Mouse (Mus musculus) heart, postnatal 0 days (tissue): ENCODE data around the gene Tex29. TPM values are rescaled to one million over a fixed set of nuclear protein-coding genes. Genes with fewer than 3 reads are reported as not detected.

Source experiments
- ATAC-seq: fragments of 200-750 bp; cut with Nextera tagmentation; 2 replicates; pipeline ENCODE4 v1.8.0; 2017; ENCODE audit warnings: low read depth, moderate number of reproducible peaks, moderate library complexity; ENCODE audit not compliant: insufficient read depth
- DNase-seq: peaks from one replicate; pipeline ENCODE4 v3.0.0-alpha.2; 2016; ENCODE audit warnings: low spot score
- H3K27ac ChIP-seq: fragments of 300-500 bp; sonication (generic); 2 replicates; pipeline ENCODE4 v1.5.1; 2014; ENCODE audit warnings: low read depth, mild to moderate bottlenecking
- H3K27me3 ChIP-seq: fragments of 300-500 bp; sonication (generic); 2 replicates; pipeline ENCODE4 v1.6.1; 2014; ENCODE audit warnings: low read length, mixed read lengths; ENCODE audit not compliant: control insufficient read depth, insufficient read depth
- H3K36me3 ChIP-seq: fragments of 300-500 bp; sonication (generic); replicated peaks from 2 replicates; pipeline ENCODE4 v1.6.1; 2014; ENCODE audit warnings: low read length, mixed read lengths; ENCODE audit not compliant: control insufficient read depth, insufficient read depth
- H3K4me1 ChIP-seq: fragments of 300-500 bp; sonication (generic); 2 replicates; pipeline ENCODE4 v1.6.1; 2014; ENCODE audit warnings: antibody characterized with exemption; ENCODE audit not compliant: control insufficient read depth, insufficient read depth
- H3K4me2 ChIP-seq: fragments of 300-500 bp; sonication (generic); 2 replicates; pipeline ENCODE4 v1.6.1; 2014; ENCODE audit warnings: low read depth, mild to moderate bottlenecking, low read length, moderate library complexity
- H3K4me3 ChIP-seq: fragments of 300-500 bp; sonication (generic); 2 replicates; pipeline ENCODE4 v1.5.1; 2014; ENCODE audit warnings: low read depth, low read length
- H3K9ac ChIP-seq: fragments of 300-500 bp; sonication (generic); replicated peaks from 2 replicates; pipeline ENCODE4 v1.6.1; 2014; ENCODE audit warnings: low read depth, low read length, mixed read lengths
- H3K9me3 ChIP-seq: fragments of 300-500 bp; sonication (generic); replicated peaks from 2 replicates; pipeline ENCODE4 v1.6.1; 2016; ENCODE audit warnings: low read length; ENCODE audit not compliant: control insufficient read depth
- CTCF ChIP-seq: IDR thresholded peaks from 2 replicates; pipeline ENCODE4 v1.5.1; 2016; ENCODE audit warnings: antibody characterized with exemption, control low read depth, low read depth
- EP300 ChIP-seq: IDR thresholded peaks from 2 replicates; pipeline ENCODE4 v1.6.1; 2016; ENCODE audit warnings: antibody characterized with exemption, low read depth
- WGBS: fragments of 180-500 bp; shearing (Covaris S2); extraction: QIAGEN DNeasy Blood & Tissue Kit; methylation state at CpG from one replicate; pipeline ENCODE4 v1.1.7; 2014; 5-methylcytosine and 5-hydroxymethylcytosine counted together
- polyA plus RNA-seq: library from polyadenylated mRNA; unstranded; fragments of >200 nt; fragmentation: Nextera tagmentation; extraction: Ambion mirVana; gene quantifications from 2 replicates; pipeline ENCODE4 v1.2.1, GENCODE M21; 2015
- total RNA-seq: library from RNA; depleted of rRNA; stranded (reverse); fragments of >200 nt; gene quantifications from 2 replicates; pipeline ENCODE4 v1.2.3, GENCODE M21; 2014; ENCODE audit warnings: low replicate concordance; rRNA removed

The Tex29 gene
- total and polyA plus RNA-seq, 2 experiments from 2014 or later: 1.3 TPM; not detected in 1

GRCm38 (mm10) chr8:11896022-11896662 is 55.9 kb downstream of the Tex29 start:
- ATAC-seq: no peak

DNA sequence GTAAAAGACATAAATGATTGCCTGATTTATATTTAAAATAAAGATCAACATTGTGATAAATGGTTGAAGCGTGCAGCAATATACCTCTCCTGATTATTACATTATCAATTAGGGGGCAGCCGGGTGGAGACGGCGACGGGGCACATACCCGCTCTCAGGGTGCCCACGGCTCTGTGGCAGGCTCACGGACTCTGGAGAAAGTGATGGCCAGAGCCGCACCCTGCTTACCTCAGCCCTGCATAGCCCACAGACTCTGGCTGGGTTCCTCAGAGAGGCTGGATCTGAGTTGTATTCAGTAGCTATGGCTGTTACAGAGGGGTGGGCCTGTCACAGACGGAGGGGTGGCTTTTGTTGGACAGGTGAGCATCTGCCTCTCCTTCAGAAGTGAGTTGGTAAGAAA is 56.4 kb downstream of the Tex29 start:
- Histone ChIP-seq H3K4me3 (no peak overlapping the region), H3K4me1 (no peaks in the 10 kb centered on the region), H3K27ac (no peak overlapping the region), H3K36me3 (no peaks in the 10 kb centered on the region), H3K27me3 (0 out of 2 replicates have a peak, but pooled peaks cover 4% of the 10 kb centered on the region), H3K9ac (no peak overlapping the region), H3K9me3 (no peaks in the 10 kb centered on the region), H3K4me2 (no peak overlapping the region)
- DNase-seq: no peak
- WGBS: 90% methylated on average over 10 of the region's 10 CpGs
- ATAC-seq: no peak
- TF ChIP-seq EP300: no peak
- TF ChIP-seq CTCF: no peak

More at GRCm38 (mm10) chr8:11896022-11896662, 55.9 kb downstream of the Tex29 start:
- DNase-seq: no peak
- no peak for TF ChIP-seq EP300
- no peak for TF ChIP-seq CTCF
- Histone ChIP-seq H3K4me2 (no peak overlapping the region), H3K4me1 (no peaks in the 10 kb centered on the region), H3K9me3 (no peaks in the 10 kb centered on the region), H3K27me3 (0 out of 2 replicates have a peak, but pooled peaks cover 4% of the 10 kb centered on the region), H3K9ac (no peak overlapping the region), H3K4me3 (no peak overlapping the region), H3K36me3 (no peaks in the 10 kb centered on the region), H3K27ac (no peak overlapping the region)
- 87% methylated on average over 13 of the region's 13 CpGs for WGBS

DNA sequence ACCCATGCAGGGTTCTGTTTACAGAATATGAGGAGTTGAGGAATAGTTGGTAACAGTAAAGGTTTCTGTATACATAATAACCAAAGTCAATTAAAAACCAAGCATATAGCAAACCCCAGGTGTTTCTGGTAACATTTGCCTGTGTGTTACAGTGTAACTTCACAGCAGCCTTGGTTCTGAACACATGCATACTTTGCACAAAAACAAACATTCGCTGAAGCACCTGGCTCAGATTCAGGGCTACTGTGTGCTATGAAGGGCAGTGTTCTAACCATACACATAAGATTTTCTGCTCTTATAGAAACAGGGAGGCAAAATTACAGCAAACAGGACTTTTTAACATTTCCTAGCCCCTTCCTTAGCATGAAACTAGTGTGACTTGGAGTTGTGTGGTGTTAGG is 58.5 kb downstream of the Tex29 start:
- no peaks in the 10 kb centered on the region for H3K4me1 ChIP-seq
- 79% methylated on average over 1 of the region's 1 CpGs for WGBS
- no peak for ATAC-seq
- H3K27ac ChIP-seq: no peak overlapping the region
- H3K36me3 ChIP-seq: no peaks in the 10 kb centered on the region
- H3K9me3 ChIP-seq: no peaks in the 10 kb centered on the region
- H3K4me3 ChIP-seq: no peak overlapping the region
- H3K27me3 ChIP-seq: 0 out of 2 replicates have a peak, but pooled peaks cover 4% of the 10 kb centered on the region
- TF ChIP-seq EP300 (no peak), CTCF (no peak)
- no peak overlapping the region for H3K9ac ChIP-seq
- DNase-seq: no peak
- H3K4me2 ChIP-seq: no peak overlapping the region

Other genes with a start within 250 kb of the Tex29 start
- gene Ankrd10, start 204.7 kb upstream of the Tex29 start, total RNA-seq: 113 and 152 TPM in 2 replicates
- 52.2 and 54.9 TPM in 2 replicates for gene Ankrd10, start 204.7 kb upstream of the Tex29 start, polyA plus RNA-seq
- gene 1700016D06Rik, start 139.4 kb upstream of the Tex29 start, total RNA-seq: not detected in 2 replicates
- not detected in 2 replicates for gene 1700016D06Rik, start 139.4 kb upstream of the Tex29 start, polyA plus RNA-seq
- gene Arhgef7, start 112.8 kb upstream of the Tex29 start, total RNA-seq: 77.1 TPM in 2 replicates
- 43.7 and 49.2 TPM in 2 replicates for gene Arhgef7, start 112.8 kb upstream of the Tex29 start, polyA plus RNA-seq